Mouse (Mus musculus) c-Kit-positive CD71-positive TER-119-negative erythroid progenitor cells, embryonic 14.5 days (primary cell): Measurements from ENCODE around the gene Actl7b.

Experiments
- DNase-seq: peaks from one replicate; pipeline ENCODE4 v3.0.0-alpha.2; 2013; ENCODE audit warnings: low read depth

Gene Actl7b

GRCm38 (mm10) chr4:56713155-56713554, 28.1 kb downstream of the Actl7b start:
- DNase-seq, result no peak

DNA sequence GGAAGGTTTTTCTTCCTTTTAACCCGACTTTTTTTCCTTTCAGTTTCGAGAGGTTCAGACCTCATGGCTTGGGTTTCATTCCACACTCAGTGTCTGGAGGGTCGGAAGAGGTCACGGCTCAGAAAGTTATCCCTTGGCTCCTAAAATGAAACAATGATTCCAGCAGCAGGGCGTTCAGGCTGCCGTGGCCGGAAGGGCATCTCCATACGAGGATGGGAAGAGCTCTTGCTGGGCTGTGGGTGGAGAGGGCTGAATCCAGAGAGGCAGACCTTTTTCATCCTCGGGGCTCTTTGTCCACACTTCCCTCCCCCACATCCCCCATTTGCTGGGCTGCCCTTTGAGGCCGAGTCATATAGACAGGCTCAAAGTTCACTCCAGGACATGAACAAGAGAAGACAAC, 39.0 kb downstream of the Actl7b start:
- DNase-seq, result no peak

GRCm38 (mm10) chr4:56698671-56699070, 42.6 kb downstream of the Actl7b start:
- no peak for DNase-seq

DNA sequence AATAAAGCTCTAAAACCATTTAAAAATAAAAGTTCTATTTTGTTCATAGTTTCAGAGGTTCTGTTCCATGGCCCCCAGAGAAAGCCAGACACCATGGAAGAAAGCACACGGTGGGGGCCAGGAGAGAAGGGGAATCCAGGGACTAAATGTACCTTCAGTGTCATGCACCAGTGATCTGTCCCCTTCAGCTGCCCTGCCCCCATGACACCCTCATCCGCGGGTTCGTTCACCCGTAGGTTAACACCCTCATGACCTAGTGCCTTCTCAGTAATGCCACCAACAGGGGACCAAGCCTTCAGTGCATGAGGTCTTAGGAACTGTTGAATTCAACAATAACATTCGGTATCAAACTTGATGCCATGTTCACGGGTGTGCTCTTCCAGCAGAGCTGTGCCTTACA, 44.8 kb downstream of the Actl7b start:
- DNase-seq, result no peak
